ENCODE assay signal across 8 mouse cellular contexts in genomic region chr13:33956571-33957421, GRCm38 (mm10). TPM values are rescaled to one million over a fixed set of nuclear protein-coding genes. Genes with fewer than 3 reads are reported as not detected.
DNase-seq lines count a peak whose midpoint lies in the region; ATAC-seq lines count a peak whose summit lies in the region.

No protein-coding gene starts in this region.

- peak; percentile 66 for DNase-seq in hindbrain, embryonic 11.5 days (ENCODE audit: low spot score)
- no peak for DNase-seq in hindbrain, embryonic 10.5 days (ENCODE audit: low spot score)
- DNase-seq in A20 (ENCODE audit: low read depth, low spot score) (peak; percentile 53), MEL-GATA-1-ER (ENCODE audit: extremely low read depth, low read depth) (peak; percentile 27)
- peak; percentile 24 for DNase-seq in embryo, embryonic 11.5 days (ENCODE audit: low read depth, low spot score)
- DNase-seq in ovary, postnatal 10 days (ENCODE audit: low spot score) = no peak

- H3K4me2 ChIP-seq in hindbrain, embryonic 11.5 days (replicated peaks; ENCODE audit: low read depth, low read length) = no peak overlapping the region
- H3K4me2 ChIP-seq in liver, embryonic 16.5 days (ENCODE audit: low read depth, low read length) = no peak overlapping the region

- no peak overlapping the region for H3K27ac ChIP-seq in hindbrain, embryonic 11.5 days (ENCODE audit: low read depth, low read length)
- H3K27ac ChIP-seq in hindbrain, embryonic 10.5 days = no peak overlapping the region
- H3K27ac ChIP-seq in liver, embryonic 16.5 days (ENCODE audit: low read length) = no peak overlapping the region

- 37% methylated on average over 6 of the region's 6 CpGs for WGBS in hindbrain, embryonic 11.5 days
- 40% methylated on average over 6 of the region's 6 CpGs for WGBS in hindbrain, embryonic 10.5 days
- 30% methylated on average over 6 of the region's 6 CpGs for WGBS in liver, embryonic 16.5 days (ENCODE audit: insufficient replicate concordance)

- H3K4me3 ChIP-seq in hindbrain, embryonic 11.5 days (ENCODE audit: low read depth, low read length) = no peak overlapping the region
- H3K4me3 ChIP-seq in hindbrain, embryonic 10.5 days = no peak overlapping the region
- H3K4me3 ChIP-seq in liver, embryonic 16.5 days (ENCODE audit: low read depth, low read length) = no peak overlapping the region

- peak; percentile 40; the same call in 1 of the 2 replicates for ATAC-seq in hindbrain, embryonic 11.5 days (ENCODE audit: low FRiP score)
- 0 out of 2 replicates have a peak, but pooled peaks have one; percentile 24 for ATAC-seq in liver, embryonic 16.5 days (ENCODE audit: low read depth)
- peak; percentile 48; the same call in 1 of the 2 replicates for ATAC-seq in neutrophil, adult 5-6 weeks (ENCODE audit: extremely low read depth, insufficient number of reproducible peaks, low FRiP score, poor library complexity, severe bottlenecking)

- no peaks in the 10 kb centered on the region for H3K4me1 ChIP-seq in hindbrain, embryonic 11.5 days (replicated peaks; ENCODE audit: control insufficient read depth, insufficient read depth, low read length)
- H3K4me1 ChIP-seq in hindbrain, embryonic 10.5 days (replicated peaks) = no peaks in the 10 kb centered on the region
- no peaks in the 10 kb centered on the region for H3K4me1 ChIP-seq in liver, embryonic 16.5 days (ENCODE audit: control insufficient read depth, low read depth, low read length)

- no peak overlapping the region for H3K9ac ChIP-seq in hindbrain, embryonic 11.5 days (ENCODE audit: low read depth, low read length)
- H3K9ac ChIP-seq in liver, embryonic 16.5 days (ENCODE audit: low read depth, low read length) = no peak overlapping the region

- H3K9me3 ChIP-seq in hindbrain, embryonic 11.5 days (ENCODE audit: control insufficient read depth, low read length) = no peaks in the 10 kb centered on the region
- no peaks in the 10 kb centered on the region for H3K9me3 ChIP-seq in hindbrain, embryonic 10.5 days
- H3K9me3 ChIP-seq in liver, embryonic 16.5 days (replicated peaks; ENCODE audit: control insufficient read depth, low read length) = no peaks in the 10 kb centered on the region

- H3K36me3 ChIP-seq in hindbrain, embryonic 11.5 days (ENCODE audit: control insufficient read depth, insufficient read depth, low read length) = no peaks in the 10 kb centered on the region
- no peaks in the 10 kb centered on the region for H3K36me3 ChIP-seq in hindbrain, embryonic 10.5 days
- no peaks in the 10 kb centered on the region for H3K36me3 ChIP-seq in liver, embryonic 16.5 days (ENCODE audit: control insufficient read depth, insufficient read depth)

- no peaks in the 10 kb centered on the region for H3K27me3 ChIP-seq in hindbrain, embryonic 11.5 days (ENCODE audit: control insufficient read depth, insufficient read depth, low read length)
- no peaks in the 10 kb centered on the region for H3K27me3 ChIP-seq in hindbrain, embryonic 10.5 days (ENCODE audit: insufficient read depth, poor library complexity, severe bottlenecking)
- H3K27me3 ChIP-seq in liver, embryonic 16.5 days (ENCODE audit: control insufficient read depth, insufficient read depth, low read depth, low read length) = no peaks in the 10 kb centered on the region

RNA-seq across cellular contexts. Expression of gene Nqo2, which starts 7.7 kb away (rescaled TPM):
- polyA plus RNA-seq in hindbrain, embryonic 11.5 days (2014; fragmentation: Nextera tagmentation; extraction: Ambion mirVana) = 21.6 and 23.4 TPM in 2 replicates
- polyA plus RNA-seq in hindbrain, embryonic 10.5 days (2016; fragmentation: Nextera tagmentation; extraction: Ambion mirVana) = 19.2 and 26.2 TPM in 2 replicates
- polyA plus RNA-seq in liver, embryonic 16.5 days (2015; fragmentation: Nextera tagmentation; extraction: Ambion mirVana) = 26.1 and 28.2 TPM in 2 replicates
- total RNA-seq in neutrophil, adult 5-6 weeks (2017) = 5.4 and 7.0 TPM in 2 replicates

RNA-seq across cellular contexts. Expression of gene Ripk1, which starts 45.4 kb away (rescaled TPM):
- polyA plus RNA-seq in hindbrain, embryonic 11.5 days (2014; fragmentation: Nextera tagmentation; extraction: Ambion mirVana) = 8.9 and 10.1 TPM in 2 replicates
- 7.3 and 10.0 TPM in 2 replicates for polyA plus RNA-seq in hindbrain, embryonic 10.5 days (2016; fragmentation: Nextera tagmentation; extraction: Ambion mirVana)
- polyA plus RNA-seq in liver, embryonic 16.5 days (2015; fragmentation: Nextera tagmentation; extraction: Ambion mirVana) = 10.3 and 10.5 TPM in 2 replicates
- 60.7 and 65.5 TPM in 2 replicates for total RNA-seq in neutrophil, adult 5-6 weeks (2017)

RNA-seq across cellular contexts. Expression of gene Serpinb6a, which starts 45.8 kb away (rescaled TPM):
- polyA plus RNA-seq in hindbrain, embryonic 11.5 days (2014; fragmentation: Nextera tagmentation; extraction: Ambion mirVana) = 36.1 and 38.7 TPM in 2 replicates
- 28.3 and 35.5 TPM in 2 replicates for polyA plus RNA-seq in hindbrain, embryonic 10.5 days (2016; fragmentation: Nextera tagmentation; extraction: Ambion mirVana)
- 15.9 and 17.2 TPM in 2 replicates for polyA plus RNA-seq in liver, embryonic 16.5 days (2015; fragmentation: Nextera tagmentation; extraction: Ambion mirVana)
- total RNA-seq in neutrophil, adult 5-6 weeks (2017) = 21.1 and 24.8 TPM in 2 replicates

RNA-seq across cellular contexts. Expression of gene Serpinb6c, which starts 51.3 kb away (rescaled TPM):
- polyA plus RNA-seq in hindbrain, embryonic 11.5 days (2014; fragmentation: Nextera tagmentation; extraction: Ambion mirVana) = 0.25 TPM in 1 of 2 replicates, not detected in the other
- not detected in 2 replicates for polyA plus RNA-seq in hindbrain, embryonic 10.5 days (2016; fragmentation: Nextera tagmentation; extraction: Ambion mirVana)
- polyA plus RNA-seq in liver, embryonic 16.5 days (2015; fragmentation: Nextera tagmentation; extraction: Ambion mirVana) = not detected in 2 replicates
- not detected in 2 replicates for total RNA-seq in neutrophil, adult 5-6 weeks (2017)

Comparison
In these comparisons a context has a peak if more than half of its experiments do, and no peak if none do; other contexts are left out.
1. DNase-seq: peak in hindbrain, embryonic 11.5 days (single experiment), A20 (single experiment), MEL-GATA-1-ER (single experiment) and embryo, embryonic 11.5 days (single experiment); none in hindbrain, embryonic 10.5 days (single experiment) and ovary, postnatal 10 days (single experiment).
2. Peak in every context shown above with its lines, with median percentiles within 50 percentile points of each other: ATAC-seq.